Mouse (Mus musculus) retina, postnatal 7 days (tissue): ENCODE data around the gene Aig1.
A peak's percentile ranks its signal among the peaks of the same experiment; 100 is the strongest.
"Not testable (repeated sequence)": the region's sequence is repeated elsewhere in the genome, so short reads cannot be mapped to it uniquely, and the experiment has no call there.

Experiments
- DNase-seq: peaks from one replicate; pipeline ENCODE4 v3.0.0-alpha.2; 2012; ENCODE audit warnings: low read depth, low spot score

Aig1 gene

DNA sequence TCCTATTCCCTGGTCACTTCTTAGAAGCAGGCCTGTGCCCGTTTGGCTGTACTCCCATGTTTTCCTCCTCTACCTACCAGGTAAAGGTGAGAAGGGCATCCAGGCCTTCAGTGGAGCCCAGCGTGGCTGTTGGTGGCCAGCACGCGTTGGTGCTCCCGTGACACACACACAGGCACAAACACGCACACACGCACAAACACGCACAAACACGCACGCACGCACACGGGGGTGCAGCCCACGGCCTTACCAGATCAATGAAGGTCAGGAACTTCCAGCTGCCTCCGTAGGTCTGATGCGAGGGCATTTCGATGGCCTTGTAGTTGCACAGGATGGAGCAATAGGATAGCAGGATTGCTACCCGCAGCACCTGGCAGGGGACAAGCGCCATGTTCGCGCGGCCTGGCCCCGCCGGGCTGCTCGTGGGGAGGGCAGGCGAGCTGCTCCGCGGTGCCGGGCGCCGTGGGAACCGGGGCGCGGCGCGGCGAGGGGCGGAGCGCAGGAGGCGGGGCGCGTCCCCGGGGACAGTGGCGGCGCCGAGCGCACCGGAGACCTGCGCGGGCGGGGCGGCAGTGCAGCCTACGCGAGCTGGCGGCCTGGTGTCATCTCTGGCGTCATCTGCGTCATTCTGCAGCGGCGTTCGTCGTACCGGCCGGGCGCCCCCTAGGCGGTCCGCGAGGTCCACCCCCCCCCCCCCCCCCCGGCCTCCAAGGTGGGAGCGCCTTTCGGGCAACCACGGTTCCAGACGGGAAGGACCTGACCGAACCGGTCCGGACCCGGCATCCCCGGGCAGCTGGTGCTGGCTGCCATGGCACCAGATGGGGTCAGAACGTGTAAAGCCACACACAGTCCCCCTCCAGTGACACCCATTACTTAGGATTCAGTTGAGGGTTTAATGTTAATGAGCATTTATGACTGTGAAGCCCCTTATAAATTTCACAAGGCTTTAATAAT is at the start of gene Aig1:
Gene Aig1 (minus strand): TSS at position 610 of the 951 bp plus-strand sequence.
- DNase-seq, result peak; percentile 51

DNA sequence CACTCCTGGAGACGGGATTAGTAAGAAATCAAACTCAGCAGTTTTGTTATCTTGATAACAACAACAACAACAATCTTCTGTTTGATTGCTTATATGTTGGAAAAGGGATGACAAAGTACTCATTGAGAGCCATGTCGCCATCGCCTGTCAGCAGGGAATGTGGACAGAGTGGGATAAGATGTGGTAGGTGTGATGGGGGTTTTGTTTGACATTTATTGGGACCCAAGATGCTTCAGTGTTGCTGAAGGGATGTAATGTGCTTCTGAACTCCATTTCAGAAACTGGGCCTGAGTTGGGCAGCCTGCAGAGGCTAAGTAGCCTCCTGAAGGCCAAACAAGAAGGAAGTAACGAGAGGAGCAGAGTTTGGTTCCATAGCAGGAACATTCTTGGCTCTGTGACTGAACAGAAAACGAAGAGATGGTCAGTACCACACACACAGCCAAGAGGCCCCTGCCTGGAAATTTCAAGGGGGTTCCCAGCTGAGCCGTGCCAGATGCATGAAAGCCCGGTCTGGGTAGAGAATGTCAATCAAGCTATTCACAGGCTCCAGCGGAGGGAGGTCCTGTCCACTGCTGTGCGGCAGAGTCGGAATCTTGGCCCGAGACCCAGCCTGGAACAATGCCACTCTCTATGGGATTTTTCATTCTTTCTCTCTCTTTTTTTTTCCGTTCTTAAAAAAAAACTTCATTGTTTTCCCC is 48.0 kb upstream of the Aig1 start:
- DNase-seq, result peak; percentile 4

DNA sequence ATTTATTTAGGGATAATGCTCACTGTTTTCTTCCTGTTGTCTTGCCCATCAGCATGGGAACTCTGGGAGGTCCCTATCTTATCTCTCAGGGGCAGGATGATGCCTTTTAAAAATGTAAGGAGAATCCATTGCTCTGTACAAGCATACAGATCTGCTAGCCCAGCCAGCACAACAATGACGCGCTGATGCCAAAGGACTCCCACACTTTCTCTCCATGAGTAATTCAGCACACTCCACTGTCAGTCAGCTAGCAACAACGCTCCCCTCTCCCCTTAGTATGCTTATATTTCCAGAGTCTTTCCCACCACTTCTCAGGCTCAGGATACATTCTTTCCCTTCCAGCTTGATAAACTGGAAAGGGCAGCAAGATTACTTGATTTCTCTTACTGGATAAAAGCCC is 46.4 kb upstream of the Aig1 start:
- DNase-seq, result no peak

DNA sequence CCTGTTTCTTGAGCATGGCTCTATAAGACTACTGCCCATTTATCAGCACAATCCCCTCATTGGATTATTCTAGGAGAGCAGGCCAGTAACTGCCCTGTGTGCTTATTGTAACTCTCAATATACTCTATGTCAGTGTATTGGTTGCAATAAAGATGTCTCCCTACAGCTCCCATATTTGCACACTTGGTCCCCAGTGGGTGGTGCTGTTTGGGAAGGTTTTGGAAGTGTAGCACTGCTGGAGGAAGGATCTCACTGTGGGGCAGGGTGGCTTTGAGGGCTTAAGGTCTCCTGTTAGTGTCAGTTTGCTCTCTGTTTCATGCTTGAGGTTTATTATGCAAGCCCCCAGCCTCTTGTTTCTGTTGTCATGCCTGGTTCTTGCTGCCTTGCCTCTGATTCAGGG is 44.9 kb upstream of the Aig1 start:
- no peak for DNase-seq

DNA sequence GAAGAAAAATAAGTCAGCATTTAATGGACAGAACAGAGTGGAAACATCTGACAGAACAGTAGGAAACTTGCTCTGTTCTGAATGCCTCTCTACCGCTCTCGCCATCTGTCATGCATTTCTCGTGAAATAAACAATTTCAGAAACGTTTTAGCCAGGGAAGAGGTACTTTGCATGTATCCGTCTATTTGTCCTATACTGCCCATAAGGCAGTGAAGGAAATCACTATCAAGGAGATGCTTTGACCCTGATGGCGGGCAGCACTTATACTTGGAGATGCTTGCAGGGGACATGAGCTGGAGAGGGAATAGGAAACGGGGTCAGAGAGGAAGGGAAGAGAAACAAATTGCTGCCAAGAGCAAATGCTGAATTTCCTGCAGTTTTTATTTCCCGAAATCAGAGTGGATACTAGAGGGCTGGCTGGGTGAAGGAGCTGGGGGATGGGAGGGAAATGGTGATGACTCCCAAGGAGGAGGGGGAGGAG is 37.5 kb upstream of the Aig1 start:
- no peak for DNase-seq

DNA sequence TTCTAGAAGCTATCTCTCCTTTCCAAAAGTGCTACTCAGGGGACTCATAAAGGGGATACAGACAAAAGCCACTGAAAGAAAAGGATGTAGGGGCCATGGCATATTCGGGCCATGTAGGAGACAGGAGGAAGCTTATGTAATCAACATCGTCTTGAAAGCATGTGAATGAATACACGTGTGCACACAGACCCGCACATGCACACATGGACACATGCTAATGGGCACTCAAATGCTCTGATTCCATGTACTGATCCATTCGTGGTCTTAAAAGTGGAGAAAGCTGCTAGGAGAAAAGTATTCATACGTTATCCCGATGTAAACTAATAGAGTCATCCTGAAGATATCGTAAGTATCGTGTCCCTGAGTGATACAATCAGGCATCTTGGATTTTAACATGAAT is 36.8 kb upstream of the Aig1 start:
- no peak for DNase-seq

DNA sequence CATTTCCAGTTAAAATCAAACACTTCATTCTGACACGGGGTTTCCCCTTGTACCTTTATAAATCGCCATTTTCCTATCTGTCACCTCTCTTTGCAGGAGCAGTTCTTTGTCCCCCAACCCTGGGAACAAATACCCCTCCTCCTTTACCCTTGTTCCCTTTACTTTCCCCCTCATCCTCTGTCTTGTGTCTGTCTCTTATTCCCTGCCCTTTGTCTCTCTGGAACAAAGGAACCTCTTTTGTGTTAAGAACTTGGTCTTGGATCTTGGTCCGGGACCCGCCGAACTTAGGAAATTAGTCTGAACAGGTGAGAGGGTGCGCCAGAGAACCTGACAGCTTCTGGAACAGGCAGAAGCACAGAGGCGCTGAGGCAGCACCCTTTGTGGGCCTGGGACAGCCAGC is 24.0 kb upstream of the Aig1 start:
- DNase-seq, result not testable (repeated sequence)

DNA sequence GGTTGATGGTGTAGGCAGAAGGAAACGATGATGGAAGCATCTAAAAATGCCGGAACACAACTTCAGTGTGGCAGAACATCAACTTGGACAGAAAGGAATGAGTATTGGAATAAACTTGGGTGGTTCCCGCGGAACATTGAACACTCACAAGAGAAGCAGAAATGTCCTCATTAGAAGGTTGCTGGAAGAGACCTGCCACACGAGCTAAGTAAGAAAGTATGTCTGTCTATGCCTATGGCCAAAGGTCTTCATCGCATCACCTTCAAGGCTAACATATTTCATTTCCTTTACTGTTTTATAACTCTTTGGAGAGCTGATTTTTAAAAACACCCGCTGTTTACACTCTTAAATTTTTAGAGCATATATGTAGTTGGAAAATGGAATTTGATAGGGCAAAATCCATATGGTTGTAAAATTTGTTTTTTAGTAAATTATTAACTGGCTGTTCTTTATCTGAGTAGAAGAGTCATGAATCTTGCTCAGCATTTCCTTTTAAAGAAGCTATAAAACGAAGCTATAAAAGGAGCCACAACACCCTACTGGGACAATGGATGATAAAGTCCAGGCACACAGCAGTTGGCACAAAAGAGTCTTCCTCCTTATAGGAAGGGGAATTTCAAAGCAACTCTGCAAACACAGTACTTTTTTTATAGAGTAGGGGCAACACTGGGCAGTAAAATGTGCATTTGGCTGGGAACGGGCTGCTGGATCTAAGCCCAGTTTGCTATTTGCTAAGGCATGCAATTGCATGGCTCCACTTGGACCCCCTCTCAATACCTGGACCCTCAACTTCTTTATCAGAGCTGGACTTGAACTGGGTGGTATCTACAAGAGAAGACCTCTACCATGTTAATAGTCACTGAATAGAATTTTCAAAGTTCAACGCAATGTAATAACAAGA is 14.4 kb upstream of the Aig1 start:
- no peak for DNase-seq

DNA sequence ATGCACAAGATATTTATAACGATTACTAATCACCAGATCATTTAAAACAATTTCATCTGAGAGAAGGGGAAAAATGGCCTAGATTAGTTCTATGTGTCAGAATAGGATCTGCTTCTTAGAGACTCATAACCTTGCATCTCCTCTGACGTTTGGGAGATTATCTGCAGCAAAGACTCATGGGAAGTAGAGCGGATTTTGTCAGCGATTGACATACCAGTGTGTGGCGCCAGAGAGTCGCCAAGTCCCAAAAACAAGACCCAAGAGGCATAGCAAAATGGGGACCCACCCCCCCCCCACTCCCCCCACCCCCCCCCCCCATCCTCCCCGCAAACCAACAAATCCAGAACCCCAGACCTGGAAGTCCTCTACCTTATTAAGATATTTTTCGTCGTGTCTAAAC is 13.7 kb upstream of the Aig1 start:
- no peak for DNase-seq

DNA sequence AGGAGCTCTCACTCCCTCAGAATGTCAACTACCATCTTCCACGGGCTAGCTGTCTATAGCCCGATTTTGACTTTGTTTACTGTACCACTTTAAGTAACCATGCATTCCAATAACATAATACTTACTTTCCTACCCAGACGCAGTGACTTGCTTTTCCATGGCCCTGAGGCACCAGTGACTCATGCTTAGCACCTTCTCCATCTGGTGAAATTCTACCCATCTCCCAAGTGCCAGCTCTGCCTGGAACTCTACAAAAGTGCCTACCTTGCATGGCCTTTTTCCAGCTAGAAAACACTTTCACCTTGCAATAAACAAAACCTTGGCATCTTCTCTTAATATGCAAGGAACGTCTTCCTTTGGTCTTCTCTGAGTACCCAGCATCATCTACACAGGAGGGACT is 9.9 kb upstream of the Aig1 start:
- DNase-seq, result no peak

DNA sequence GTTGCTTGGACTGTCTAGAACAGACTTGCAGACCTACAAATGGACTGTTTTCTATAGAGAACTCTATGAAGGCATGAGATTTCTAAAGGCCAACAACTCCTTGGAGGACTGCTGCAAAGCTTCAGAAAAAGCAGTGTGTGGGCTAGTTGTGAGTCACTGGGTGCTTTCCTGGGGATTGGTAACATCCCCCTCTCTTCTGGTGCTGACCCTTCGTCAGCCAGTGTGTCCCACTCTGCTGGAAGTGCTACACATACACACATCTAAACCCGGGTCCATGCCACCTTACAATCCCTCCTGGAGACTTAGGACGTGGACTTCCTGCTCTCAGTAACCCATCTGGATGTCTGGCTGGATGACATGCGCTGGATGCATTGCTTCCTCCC is 6.2 kb upstream of the Aig1 start:
- DNase-seq, result no peak

DNA sequence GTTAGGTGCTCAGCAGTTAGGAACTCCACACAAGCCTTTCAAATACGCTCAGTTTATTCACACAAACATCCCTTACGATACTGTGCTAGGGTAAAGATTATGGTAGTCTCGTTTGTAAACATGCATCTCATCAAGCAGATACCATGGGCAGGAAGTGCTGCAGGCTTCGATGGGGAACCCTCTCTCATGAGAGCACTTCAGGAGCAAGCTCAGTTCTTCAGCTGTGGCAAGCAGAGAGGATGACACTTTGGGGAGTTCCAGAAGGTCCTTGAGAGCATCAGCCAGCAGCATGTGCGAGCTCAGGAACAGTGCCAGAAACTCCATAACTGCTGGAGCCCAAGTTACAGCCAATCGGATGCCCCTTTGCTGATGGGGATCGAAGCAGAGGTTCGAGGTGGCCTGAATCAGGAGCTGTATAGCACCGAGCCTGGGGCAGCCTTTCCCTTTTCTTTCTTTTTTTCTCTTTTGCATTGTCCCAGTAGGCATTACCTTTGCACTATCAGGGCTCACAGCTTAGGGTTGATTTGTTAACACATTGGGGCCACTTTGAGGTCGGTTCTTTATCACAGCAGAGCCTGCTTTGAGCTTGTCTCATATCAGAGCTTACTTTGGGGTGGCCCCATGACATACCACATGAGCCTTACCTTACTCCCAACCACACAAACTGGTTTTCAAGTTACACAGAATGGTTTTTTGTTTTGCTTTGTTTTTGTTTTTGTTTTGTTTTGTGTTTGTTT is 5.7 kb upstream of the Aig1 start:
- no peak for DNase-seq

DNA sequence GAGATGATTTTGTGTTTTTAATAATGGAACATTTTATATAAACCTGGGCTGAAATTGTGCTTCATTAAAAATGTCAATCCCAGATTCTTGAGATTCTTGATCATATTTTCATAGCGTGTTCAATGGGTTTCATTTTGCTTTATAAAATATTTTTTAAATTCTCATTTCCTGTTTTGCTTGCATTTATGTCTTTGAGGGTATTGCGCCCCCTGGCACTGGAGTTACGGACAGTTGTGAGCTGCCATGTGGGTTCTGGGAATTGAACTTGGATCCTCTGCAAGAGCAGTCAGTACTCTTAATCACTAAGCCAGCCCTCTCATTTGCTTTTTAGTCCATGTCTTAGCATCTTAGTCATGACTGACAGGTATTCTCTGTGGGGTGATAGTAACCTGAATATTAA is 1.8 kb upstream of the Aig1 start:
- DNase-seq, result no peak

DNA sequence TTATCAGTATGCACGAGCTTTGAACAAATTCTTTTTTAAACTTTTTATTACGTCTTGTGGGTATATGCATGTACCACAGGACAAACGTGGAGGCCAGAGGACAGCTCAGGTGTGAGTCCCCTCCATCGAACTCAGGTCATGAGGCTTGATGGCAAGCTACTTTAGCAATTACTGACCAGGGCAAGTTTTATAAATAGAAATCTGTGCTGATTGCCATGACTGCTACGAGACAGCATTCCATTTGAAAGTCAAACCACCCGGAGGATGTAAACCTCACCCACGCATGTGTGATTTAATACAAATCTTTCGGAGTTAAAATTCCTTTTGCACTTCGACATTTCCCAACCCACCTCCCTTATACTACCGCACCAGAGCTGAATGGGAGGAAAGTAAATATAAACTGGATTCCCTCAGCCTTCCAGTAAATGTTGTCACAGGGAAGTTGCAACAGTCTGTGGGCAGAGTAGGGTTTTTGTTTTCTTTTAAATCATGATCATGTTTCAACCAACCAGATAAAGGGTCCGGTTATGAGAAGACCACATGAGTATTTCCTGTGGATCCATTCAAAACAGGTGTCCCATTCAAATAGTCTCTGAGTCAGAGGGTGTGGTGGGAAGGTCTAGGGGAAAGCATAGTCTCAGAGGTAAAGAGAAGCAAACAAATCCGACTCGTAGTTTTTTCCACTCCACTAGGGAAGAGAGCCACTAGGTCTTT is 699 bp upstream of the Aig1 start:
- DNase-seq, result no peak

DNA sequence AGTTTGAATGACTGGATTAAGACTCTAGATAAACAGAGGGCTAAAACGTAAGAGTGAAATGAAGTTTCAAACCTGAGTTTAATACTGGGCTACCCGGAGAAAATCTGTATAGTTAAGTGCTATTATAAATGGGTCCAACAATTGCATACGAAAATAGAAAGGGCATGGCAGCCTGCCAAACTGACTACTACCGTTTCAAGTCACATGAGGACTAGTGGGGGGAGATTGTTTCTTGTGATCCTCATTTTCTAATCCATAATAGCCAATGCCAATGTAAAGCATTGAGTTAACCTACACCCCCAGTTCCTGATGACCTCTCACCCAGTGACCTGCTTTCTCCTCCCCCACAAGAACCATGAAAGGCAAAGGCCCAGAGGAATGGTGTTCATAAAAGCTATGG is 2.4 kb downstream of the Aig1 start:
- DNase-seq, result no peak

DNA sequence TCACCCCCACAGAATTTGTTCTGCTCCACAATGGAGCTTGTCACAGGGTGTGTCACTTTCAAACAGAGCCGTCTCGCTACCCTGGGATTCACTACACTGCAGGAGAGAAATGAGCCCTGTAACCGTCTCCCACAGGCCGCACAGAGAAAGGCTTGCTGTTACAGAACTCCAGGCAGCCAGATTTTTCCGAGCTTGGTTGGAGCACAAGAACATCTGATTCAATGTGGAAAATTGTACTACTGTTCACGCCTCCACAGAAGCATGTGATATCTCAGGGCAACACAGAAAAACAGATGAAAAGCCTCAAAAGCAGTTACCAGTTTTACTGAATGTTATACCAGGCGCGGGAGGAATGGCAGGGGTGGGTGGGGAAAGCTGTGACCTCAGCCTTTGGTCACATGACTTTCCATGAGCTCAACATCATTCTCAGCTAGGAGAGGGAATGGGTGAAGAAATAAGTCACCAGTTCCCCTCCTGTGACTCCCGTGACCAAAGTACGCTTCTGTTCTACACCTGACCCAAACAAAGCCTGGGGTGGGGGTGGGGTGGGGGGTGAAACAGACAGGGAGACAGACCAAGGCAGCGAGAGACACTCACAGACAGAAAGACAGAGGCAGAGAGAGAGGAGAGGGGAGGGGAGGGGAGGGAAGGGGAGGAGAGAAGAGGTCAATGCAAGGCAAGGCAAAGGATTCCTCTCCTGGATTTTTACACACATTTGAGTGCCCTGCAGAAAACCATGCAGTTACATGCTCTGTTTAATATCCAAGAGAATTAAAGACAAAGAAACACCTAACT is 7.5 kb downstream of the Aig1 start:
- DNase-seq, result no peak

DNA sequence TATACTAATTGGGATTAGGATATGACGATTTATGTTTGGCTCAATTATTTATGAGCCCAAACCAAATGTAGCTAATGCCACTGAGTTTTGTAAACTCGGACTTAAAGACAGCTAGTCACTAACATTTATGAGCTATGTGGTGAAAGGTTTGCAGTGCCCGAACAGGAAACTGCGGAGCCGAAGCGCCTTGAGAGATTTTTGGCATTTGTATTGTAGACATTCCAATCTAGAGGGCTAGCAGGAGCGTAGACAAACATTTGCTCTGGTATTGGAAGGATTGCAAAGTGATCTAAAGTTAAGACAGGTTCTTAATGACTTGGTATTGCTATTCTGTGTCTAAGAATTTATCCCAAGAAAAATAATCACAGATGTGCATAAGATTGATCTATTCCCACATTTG is 12.3 kb downstream of the Aig1 start:
- DNase-seq, result no peak

DNA sequence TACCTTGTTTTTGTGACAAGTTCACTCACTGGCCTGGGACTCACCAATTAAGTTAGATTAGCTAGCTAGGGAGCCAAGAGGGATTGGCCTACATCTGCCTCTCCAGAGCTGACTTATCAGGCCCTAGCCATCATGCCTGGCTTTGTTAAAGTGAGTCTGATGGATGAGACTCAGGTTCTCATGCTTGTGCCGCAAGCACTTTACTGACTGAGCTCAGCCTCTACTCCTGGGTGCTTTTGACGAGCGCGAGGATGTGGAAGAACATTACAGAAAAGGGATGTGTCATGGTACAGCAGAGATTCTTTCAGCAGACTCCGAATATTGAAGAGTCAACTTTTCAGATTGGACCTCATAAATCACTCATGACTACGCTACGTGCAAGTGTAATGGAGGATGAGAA is 12.8 kb downstream of the Aig1 start:
- no peak for DNase-seq

DNA sequence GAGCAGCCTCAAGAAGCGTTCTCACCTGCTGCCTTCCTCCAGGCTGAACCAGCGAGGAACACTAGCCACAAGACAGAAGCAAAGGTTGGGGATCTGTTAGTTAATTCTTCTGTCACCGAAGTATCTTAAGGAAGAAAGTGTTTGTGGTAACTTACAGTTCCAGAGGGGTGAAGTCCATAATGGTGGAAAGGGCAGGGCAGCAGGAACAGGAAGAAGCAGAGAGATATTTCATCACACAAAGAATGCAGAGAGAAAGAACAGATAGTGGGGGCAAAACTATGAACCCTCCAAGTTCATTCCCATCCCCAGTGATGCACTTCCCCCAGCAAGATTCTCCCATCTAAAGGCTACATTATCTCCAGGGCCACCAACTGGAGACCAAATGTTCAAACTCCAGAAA is 13.7 kb downstream of the Aig1 start:
- DNase-seq, result no peak

DNA sequence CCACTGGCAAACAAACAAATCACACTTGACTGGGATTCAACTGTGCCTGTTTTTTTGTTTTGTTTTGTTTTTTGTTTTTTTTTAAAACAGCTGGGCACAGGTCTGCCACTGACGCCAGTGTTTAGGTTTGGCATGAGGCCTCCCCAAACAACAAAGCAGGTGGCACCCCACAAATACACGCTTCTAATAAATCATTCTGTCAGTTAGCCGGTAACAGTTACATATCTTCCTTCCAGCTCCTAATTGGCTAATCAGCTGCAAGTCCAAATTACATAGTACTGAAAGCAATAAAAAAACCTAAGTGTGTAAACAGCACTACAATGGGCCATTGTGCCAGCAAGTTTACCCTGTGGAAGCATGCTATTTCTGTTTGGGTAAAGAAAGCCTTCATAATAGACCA is 18.7 kb downstream of the Aig1 start:
- no peak for DNase-seq
